Mouse (Mus musculus): Measurements from ENCODE around the gene Afap1. TPM values are rescaled to one million over a fixed set of nuclear protein-coding genes. Genes with fewer than 3 reads are reported as not detected.

Gene Afap1
- polyA plus RNA-seq, 2 experiments = 19.5 to 20.4 TPM

DNA sequence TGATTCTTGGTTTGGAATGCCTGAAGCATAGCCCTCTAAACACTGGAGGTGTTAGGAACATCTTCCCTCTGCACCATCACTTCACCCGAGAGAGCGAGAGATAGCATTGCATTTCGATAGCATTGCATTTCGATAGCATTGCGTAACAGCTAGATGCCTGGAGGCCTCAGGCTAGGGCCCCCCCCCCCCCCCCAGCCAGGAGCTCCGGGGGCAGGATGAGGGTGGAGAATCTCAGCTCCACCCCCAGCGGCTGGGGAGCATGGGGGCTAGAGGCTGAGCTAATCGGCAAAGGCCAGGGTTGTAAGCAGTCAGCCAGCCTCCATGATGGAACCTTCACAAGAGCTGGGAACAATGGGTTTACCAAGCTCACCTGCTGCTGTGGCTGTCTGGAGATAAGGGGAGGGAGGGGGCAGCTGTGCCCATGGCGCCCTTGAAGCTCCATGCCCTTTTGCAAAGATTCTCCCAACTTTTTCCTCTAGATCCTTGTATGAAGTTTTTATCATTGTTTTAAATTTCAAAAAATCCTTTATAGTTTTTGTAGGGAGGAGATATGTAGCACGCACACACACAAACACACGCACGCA lies 8.2 kb downstream of the Afap1 start:
- 50% methylated on average over 11 of the region's 12 CpGs for WGBS
- TF ChIP-seq POLR2A (IDR thresholded peaks at IDR 0.05; ENCODE audit: borderline replicate concordance, extremely low read depth, insufficient read depth, insufficient read length) = no peak
- H3K9me3 ChIP-seq (ENCODE audit: control insufficient read depth, low read length) = no peaks in the 10 kb centered on the region
- ATAC-seq (ENCODE audit: low FRiP score, low read depth) (peak; percentile 45), DNase-seq (ENCODE audit: low spot score) (no peak)
- H3K27ac ChIP-seq (replicated peaks; ENCODE audit: low read depth, low read length) = no peak overlapping the region
- no peak overlapping the region for H3K4me3 ChIP-seq (replicated peaks; ENCODE audit: low read length)
- H3K4me2 ChIP-seq (replicated peaks; ENCODE audit: low read depth, low read length, severe bottlenecking) = peak overlapping the region; percentile 7; the same call in 1 of the 2 replicates
- H3K9ac ChIP-seq (ENCODE audit: low read depth, low read length, severe bottlenecking) = no peak overlapping the region
- H3K36me3 ChIP-seq (ENCODE audit: control insufficient read depth, insufficient read depth, low read length) = no peaks in the 10 kb centered on the region
- H3K4me1 ChIP-seq (ENCODE audit: control insufficient read depth, insufficient read depth, low read length) = peaks cover 30% of the 10 kb centered on the region
- no peaks in the 10 kb centered on the region for H3K27me3 ChIP-seq (ENCODE audit: control insufficient read depth, insufficient read depth, low read length)

DNA sequence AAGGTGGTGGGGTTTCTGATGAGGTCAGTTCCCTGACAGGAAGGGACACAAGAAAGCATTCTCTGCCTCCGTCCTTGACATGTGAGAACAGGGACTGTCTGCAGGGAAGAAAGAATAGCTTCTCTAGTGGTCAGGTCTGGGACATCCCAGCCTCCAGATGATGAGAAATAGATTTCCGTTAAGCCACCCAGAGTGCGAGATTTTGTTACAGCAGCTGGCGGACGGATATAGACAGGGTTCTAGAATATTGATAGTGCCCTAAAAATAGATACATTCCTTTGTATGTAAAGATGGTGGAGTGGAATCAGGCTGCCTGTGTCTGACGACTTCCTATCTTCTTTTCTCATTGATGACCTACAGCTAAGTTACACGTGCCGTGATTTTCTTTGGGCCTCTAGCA lies 10.3 kb downstream of the Afap1 start:
- ATAC-seq (ENCODE audit: low FRiP score, low read depth) (0 out of 2 replicates have a peak, but pooled peaks have one; percentile 13), DNase-seq (ENCODE audit: low spot score) (no peak)
- TF ChIP-seq POLR2A (IDR thresholded peaks at IDR 0.05; ENCODE audit: borderline replicate concordance, extremely low read depth, insufficient read depth, insufficient read length) = no peak
- Histone ChIP-seq H3K4me1 (ENCODE audit: control insufficient read depth, insufficient read depth, low read length) (peaks cover 46% of the 10 kb centered on the region), H3K4me2 (replicated peaks; ENCODE audit: low read depth, low read length, severe bottlenecking) (no peak overlapping the region), H3K36me3 (ENCODE audit: control insufficient read depth, insufficient read depth, low read length) (no peaks in the 10 kb centered on the region), H3K9ac (ENCODE audit: low read depth, low read length, severe bottlenecking) (no peak overlapping the region), H3K27ac (replicated peaks; ENCODE audit: low read depth, low read length) (no peak overlapping the region), H3K9me3 (ENCODE audit: control insufficient read depth, low read length) (no peaks in the 10 kb centered on the region), H3K27me3 (ENCODE audit: control insufficient read depth, insufficient read depth, low read length) (no peaks in the 10 kb centered on the region), H3K4me3 (replicated peaks; ENCODE audit: low read length) (no peak overlapping the region)
- WGBS = 79% methylated on average over 8 of the region's 8 CpGs

DNA sequence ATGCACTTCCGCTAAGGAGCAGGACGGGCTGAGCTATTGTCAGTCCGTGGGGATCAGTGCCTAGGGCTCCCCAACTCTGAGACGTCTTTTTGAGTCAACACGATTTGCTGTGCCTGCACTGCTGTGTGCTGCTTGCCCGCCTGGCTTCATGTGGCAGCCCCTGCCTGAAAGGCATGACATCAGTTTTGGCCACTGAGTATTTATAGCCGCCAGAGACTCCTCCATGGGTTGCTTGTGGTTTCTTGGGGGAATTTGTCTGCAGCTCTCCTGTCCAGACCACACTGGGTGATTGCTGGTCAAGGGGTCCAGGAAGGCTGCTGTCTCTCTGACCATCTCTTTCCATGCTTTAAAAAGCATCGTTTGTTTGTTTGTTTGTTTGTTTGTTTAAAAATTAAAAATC lies 12.2 kb downstream of the Afap1 start:
- Histone ChIP-seq H3K27me3 (ENCODE audit: control insufficient read depth, insufficient read depth, low read length) (no peaks in the 10 kb centered on the region), H3K4me1 (ENCODE audit: control insufficient read depth, insufficient read depth, low read length) (peaks cover 52% of the 10 kb centered on the region), H3K4me2 (replicated peaks; ENCODE audit: low read depth, low read length, severe bottlenecking) (no peak overlapping the region), H3K9me3 (ENCODE audit: control insufficient read depth, low read length) (no peaks in the 10 kb centered on the region), H3K9ac (ENCODE audit: low read depth, low read length, severe bottlenecking) (no peak overlapping the region), H3K4me3 (replicated peaks; ENCODE audit: low read length) (no peak overlapping the region), H3K36me3 (ENCODE audit: control insufficient read depth, insufficient read depth, low read length) (peaks cover 9% of the 10 kb centered on the region; the same call in 1 of the 2 replicates), H3K27ac (replicated peaks; ENCODE audit: low read depth, low read length) (no peak overlapping the region)
- ATAC-seq (ENCODE audit: low FRiP score, low read depth) (no peak), DNase-seq (ENCODE audit: low spot score) (no peak)
- 61% methylated on average over 8 of the region's 8 CpGs for WGBS
- TF ChIP-seq POLR2A (IDR thresholded peaks at IDR 0.05; ENCODE audit: borderline replicate concordance, extremely low read depth, insufficient read depth, insufficient read length) = no peak

DNA sequence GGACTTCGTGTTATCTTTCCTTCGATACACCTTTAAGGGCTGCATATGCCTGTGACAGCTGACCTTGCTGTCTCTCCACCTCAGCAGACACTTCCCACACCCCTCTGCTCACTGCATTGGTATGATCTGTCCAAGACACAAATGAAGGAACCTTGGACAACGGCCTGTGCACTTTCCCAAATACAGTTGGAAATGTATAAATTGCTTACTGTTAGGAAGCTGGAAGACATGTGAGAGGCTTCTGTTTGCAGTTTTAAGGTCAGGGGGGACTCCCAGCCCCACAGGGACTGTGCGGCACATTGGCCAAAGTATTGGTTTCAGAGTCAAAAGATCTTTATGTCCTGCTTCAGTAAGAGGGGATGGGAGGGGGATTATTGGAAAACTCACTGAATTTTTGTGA lies 14.0 kb downstream of the Afap1 start:
- ATAC-seq (ENCODE audit: low FRiP score, low read depth) (no peak), DNase-seq (ENCODE audit: low spot score) (no peak)
- 77% methylated on average over 4 of the region's 4 CpGs for WGBS
- H3K27ac ChIP-seq (replicated peaks; ENCODE audit: low read depth, low read length) = no peak overlapping the region
- no peaks in the 10 kb centered on the region for H3K9me3 ChIP-seq (ENCODE audit: control insufficient read depth, low read length)
- no peak for TF ChIP-seq POLR2A (IDR thresholded peaks at IDR 0.05; ENCODE audit: borderline replicate concordance, extremely low read depth, insufficient read depth, insufficient read length)
- no peak overlapping the region for H3K4me3 ChIP-seq (replicated peaks; ENCODE audit: low read length)
- H3K27me3 ChIP-seq (ENCODE audit: control insufficient read depth, insufficient read depth, low read length) = no peaks in the 10 kb centered on the region
- H3K36me3 ChIP-seq (ENCODE audit: control insufficient read depth, insufficient read depth, low read length) = peaks cover 9% of the 10 kb centered on the region; the same call in 1 of the 2 replicates
- no peak overlapping the region for H3K9ac ChIP-seq (ENCODE audit: low read depth, low read length, severe bottlenecking)
- H3K4me1 ChIP-seq (ENCODE audit: control insufficient read depth, insufficient read depth, low read length) = peaks cover 41% of the 10 kb centered on the region
- H3K4me2 ChIP-seq (replicated peaks; ENCODE audit: low read depth, low read length, severe bottlenecking) = no peak overlapping the region

DNA sequence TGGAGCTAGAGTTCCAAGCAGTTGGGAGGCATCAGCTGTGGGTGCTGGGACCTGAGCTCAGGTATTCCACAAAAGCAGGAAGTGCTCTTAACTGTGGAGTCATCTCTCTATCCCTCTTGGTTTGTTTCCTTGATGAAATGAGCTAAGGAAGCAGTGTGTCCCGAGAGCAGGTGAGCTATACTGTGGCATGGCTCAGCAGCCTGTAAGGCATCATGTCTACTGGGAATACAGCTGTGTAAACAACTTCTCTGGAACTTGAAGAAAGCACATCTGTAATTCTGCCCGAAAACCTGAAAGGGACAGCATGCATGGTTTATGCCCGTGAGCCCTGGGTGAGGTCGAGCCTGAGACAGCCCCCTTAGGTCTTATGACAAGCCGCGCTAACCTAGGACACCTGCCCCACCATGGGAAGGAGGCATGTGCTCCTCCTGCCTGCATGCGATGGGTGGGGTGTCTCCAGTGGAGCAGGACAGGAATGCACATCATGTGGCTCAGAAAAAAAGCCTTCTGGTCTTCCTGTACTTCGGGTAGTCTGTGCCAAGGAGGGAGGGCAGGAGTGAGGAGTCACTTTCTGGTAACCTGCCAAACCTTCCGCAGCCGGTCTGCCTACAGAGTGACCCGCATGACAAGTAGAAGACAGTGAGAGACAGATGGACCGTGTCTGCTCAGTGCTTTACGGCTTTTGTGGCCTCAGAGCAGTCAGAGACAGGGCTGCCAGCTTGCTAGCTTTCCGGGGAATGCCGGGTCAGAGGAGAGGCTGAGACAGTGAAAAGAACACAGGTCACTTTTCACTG lies 14.7 kb downstream of the Afap1 start:
- Histone ChIP-seq H3K4me2 (replicated peaks; ENCODE audit: low read depth, low read length, severe bottlenecking) (0 out of 2 replicates have a peak overlapping the region, but pooled peaks have one; percentile 21), H3K9ac (ENCODE audit: low read depth, low read length, severe bottlenecking) (0 out of 2 replicates have a peak overlapping the region, but pooled peaks have one; percentile 25), H3K27me3 (ENCODE audit: control insufficient read depth, insufficient read depth, low read length) (no peaks in the 10 kb centered on the region), H3K4me3 (replicated peaks; ENCODE audit: low read length) (no peak overlapping the region), H3K36me3 (ENCODE audit: control insufficient read depth, insufficient read depth, low read length) (peaks cover 9% of the 10 kb centered on the region), H3K27ac (replicated peaks; ENCODE audit: low read depth, low read length) (peak overlapping the region; percentile 27; the same call in 1 of the 2 replicates), H3K9me3 (ENCODE audit: control insufficient read depth, low read length) (no peaks in the 10 kb centered on the region), H3K4me1 (ENCODE audit: control insufficient read depth, insufficient read depth, low read length) (peaks cover 41% of the 10 kb centered on the region)
- ATAC-seq (ENCODE audit: low FRiP score, low read depth) (peak; percentile 79), DNase-seq (ENCODE audit: low spot score) (peak; percentile 81)
- no peak for TF ChIP-seq POLR2A (IDR thresholded peaks at IDR 0.05; ENCODE audit: borderline replicate concordance, extremely low read depth, insufficient read depth, insufficient read length)
- WGBS = 27% methylated on average over 15 of the region's 15 CpGs
